Mouse (Mus musculus) stomach, embryonic 14.5 days (tissue): ENCODE data around the gene Commd6. TPM values are rescaled to one million over a fixed set of nuclear protein-coding genes. Genes with fewer than 3 reads are reported as not detected.

Experiments
- ATAC-seq: fragments of 200-750 bp; cut with Nextera tagmentation; 2 replicates; pipeline ENCODE4 v1.8.0; 2017; ENCODE audit warnings: low read depth, moderate TSS enrichment; ENCODE audit not compliant: insufficient number of reproducible peaks, insufficient read depth, low FRiP score
- H3K27ac ChIP-seq: fragments of 300-500 bp; sonication (generic); 2 replicates; pipeline ENCODE4 v1.5.1; 2014; ENCODE audit warnings: mild to moderate bottlenecking, low read length, moderate library complexity, mixed read lengths
- H3K27me3 ChIP-seq: fragments of 300-500 bp; sonication (generic); 2 replicates; pipeline ENCODE4 v1.6.1; 2014; ENCODE audit warnings: low read length, control low read depth, mixed read lengths; ENCODE audit not compliant: control insufficient read depth, insufficient read depth
- H3K36me3 ChIP-seq: fragments of 300-500 bp; sonication (generic); 2 replicates; pipeline ENCODE4 v1.6.1; 2014; ENCODE audit warnings: mild to moderate bottlenecking, control low read depth, low read length, moderate library complexity, mixed read lengths; ENCODE audit not compliant: control insufficient read depth, insufficient read depth
- H3K4me1 ChIP-seq: fragments of 300-500 bp; sonication (generic); 2 replicates; pipeline ENCODE4 v1.6.1; 2014; ENCODE audit warnings: low read length, control low read depth, mixed read lengths; ENCODE audit not compliant: control insufficient read depth, insufficient read depth
- H3K4me2 ChIP-seq: fragments of 300-500 bp; sonication (generic); replicated peaks from 2 replicates; pipeline ENCODE4 v1.6.1; 2014; ENCODE audit warnings: low read depth, low read length, control low read depth
- H3K4me3 ChIP-seq: fragments of 300-500 bp; sonication (generic); 2 replicates; pipeline ENCODE4 v1.5.1; 2014; ENCODE audit warnings: low read depth, low read length, control low read depth
- H3K9ac ChIP-seq: fragments of 300-500 bp; sonication (generic); replicated peaks from 2 replicates; pipeline ENCODE4 v1.6.1; 2014; ENCODE audit warnings: low read depth, mild to moderate bottlenecking, control low read depth, low read length, moderate library complexity, mixed read lengths
- H3K9me3 ChIP-seq: fragments of 300-500 bp; sonication (generic); 2 replicates; pipeline ENCODE4 v1.6.1; 2016; ENCODE audit warnings: low read depth, low read length, control low read depth; ENCODE audit not compliant: control insufficient read depth
- WGBS: fragments of 180-500 bp; shearing (Covaris S2); extraction: QIAGEN DNeasy Blood & Tissue Kit; methylation state at CpG from one replicate; pipeline ENCODE4 v1.1.7; 2014; 5-methylcytosine and 5-hydroxymethylcytosine counted together
- polyA plus RNA-seq: library from polyadenylated mRNA; unstranded; fragments of >200 nt; fragmentation: Nextera tagmentation; extraction: Ambion mirVana; gene quantifications from 2 replicates; pipeline ENCODE4 v1.2.1, GENCODE M21; 2014

Gene Commd6
- polyA plus RNA-seq, 1 experiment from 2014 or later = 109 TPM

DNA sequence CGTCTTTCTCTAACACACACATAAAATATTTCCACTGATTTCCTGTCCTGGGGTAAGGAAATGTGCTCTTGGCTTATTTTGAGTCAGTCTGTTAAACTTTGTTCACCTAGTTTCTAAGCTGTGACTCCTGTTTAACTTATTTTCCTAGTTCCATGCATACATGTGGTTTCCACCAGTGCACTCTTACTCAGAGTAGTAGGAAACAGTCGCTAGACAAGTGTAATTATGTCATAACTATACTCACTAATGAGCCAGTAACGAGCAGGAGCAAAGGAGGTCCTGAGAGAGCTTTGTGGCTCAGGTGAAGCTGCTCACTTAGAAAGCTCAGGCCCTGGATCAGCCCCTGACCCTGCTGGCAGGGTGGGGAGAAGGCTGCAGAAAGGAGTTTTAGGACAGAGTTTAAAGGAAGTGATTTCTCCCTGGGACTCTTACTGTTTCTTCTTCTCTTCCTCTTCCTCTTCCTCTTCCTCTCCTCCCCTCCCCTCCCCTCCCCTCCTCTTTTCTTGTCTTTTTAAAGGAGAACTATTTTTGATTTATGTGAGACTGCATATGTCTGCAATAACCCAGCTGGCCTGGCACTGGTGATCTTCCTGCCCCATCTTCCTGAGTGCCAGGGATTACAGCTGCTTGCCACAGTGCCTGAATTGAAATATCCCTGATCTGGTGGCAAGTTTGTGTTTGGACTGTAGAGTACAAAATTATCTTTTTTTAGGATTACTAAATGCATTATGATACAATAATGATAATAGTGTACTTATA, 21.3 kb upstream of the Commd6 start:
- Histone ChIP-seq H3K36me3 (no peaks in the 10 kb centered on the region; the same call in 1 of the 2 replicates), H3K9ac (no peak overlapping the region), H3K4me3 (no peak overlapping the region), H3K4me2 (no peak overlapping the region), H3K27ac (no peak overlapping the region), H3K9me3 (no peaks in the 10 kb centered on the region), H3K4me1 (no peaks in the 10 kb centered on the region), H3K27me3 (no peaks in the 10 kb centered on the region)
- ATAC-seq = no peak
- 65% methylated on average over 3 of the region's 3 CpGs for WGBS

DNA sequence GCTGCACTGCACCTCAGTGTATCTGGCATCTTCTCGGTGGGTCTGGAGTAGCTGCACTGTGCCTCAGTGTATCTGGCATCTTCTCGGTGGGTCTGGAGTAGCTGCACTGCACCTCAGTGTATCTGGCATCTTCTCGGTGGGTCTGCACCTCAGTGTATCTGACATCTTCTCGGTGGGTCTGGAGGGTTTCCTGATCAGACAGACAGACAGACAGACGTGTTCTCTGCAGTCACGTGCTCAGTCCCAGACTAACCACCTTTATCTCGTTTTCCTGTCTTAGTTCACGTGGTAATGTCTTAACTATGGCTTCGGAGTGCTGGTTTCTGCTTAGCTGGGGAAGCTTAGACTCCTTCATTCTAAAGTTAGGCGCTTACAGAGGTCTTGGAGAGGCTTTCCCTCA, 15.8 kb upstream of the Commd6 start:
- ATAC-seq = no peak
- Histone ChIP-seq H3K4me1 (peaks cover 2% of the 10 kb centered on the region; the same call in 1 of the 2 replicates), H3K4me2 (no peak overlapping the region), H3K27me3 (no peaks in the 10 kb centered on the region), H3K9me3 (no peaks in the 10 kb centered on the region), H3K4me3 (no peak overlapping the region), H3K27ac (no peak overlapping the region), H3K9ac (no peak overlapping the region), H3K36me3 (no peaks in the 10 kb centered on the region)
- WGBS = 84% methylated on average over 10 of the region's 10 CpGs

DNA sequence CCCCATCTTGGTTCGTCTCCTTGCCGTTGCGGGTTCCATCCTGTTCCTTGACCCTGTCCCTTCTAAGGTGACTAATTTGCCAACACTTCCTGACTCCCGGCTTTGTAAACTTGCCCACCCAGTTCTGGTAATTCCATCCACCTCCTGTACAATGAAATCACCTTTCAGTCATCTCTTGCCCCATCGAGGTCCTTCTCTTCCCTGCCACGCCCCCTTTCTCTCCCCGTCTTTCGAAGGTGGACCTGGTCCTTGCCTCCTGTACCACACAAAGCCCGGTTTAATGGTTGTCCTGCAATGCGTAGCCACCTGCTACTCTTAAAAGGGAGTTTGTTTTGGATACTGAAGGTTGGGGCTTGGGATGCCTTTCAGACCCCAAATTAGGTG, 14.0 kb upstream of the Commd6 start:
- Histone ChIP-seq H3K4me3 (peak overlapping the region; percentile 95), H3K27me3 (no peaks in the 10 kb centered on the region), H3K9ac (peak overlapping the region; percentile 63), H3K36me3 (no peaks in the 10 kb centered on the region), H3K4me1 (peaks cover 2% of the 10 kb centered on the region; the same call in 1 of the 2 replicates), H3K27ac (no peak overlapping the region), H3K4me2 (peak overlapping the region; percentile 91), H3K9me3 (no peaks in the 10 kb centered on the region)
- WGBS = under 1% methylated on average over 10 of the region's 10 CpGs
- ATAC-seq = peak; percentile 34

DNA sequence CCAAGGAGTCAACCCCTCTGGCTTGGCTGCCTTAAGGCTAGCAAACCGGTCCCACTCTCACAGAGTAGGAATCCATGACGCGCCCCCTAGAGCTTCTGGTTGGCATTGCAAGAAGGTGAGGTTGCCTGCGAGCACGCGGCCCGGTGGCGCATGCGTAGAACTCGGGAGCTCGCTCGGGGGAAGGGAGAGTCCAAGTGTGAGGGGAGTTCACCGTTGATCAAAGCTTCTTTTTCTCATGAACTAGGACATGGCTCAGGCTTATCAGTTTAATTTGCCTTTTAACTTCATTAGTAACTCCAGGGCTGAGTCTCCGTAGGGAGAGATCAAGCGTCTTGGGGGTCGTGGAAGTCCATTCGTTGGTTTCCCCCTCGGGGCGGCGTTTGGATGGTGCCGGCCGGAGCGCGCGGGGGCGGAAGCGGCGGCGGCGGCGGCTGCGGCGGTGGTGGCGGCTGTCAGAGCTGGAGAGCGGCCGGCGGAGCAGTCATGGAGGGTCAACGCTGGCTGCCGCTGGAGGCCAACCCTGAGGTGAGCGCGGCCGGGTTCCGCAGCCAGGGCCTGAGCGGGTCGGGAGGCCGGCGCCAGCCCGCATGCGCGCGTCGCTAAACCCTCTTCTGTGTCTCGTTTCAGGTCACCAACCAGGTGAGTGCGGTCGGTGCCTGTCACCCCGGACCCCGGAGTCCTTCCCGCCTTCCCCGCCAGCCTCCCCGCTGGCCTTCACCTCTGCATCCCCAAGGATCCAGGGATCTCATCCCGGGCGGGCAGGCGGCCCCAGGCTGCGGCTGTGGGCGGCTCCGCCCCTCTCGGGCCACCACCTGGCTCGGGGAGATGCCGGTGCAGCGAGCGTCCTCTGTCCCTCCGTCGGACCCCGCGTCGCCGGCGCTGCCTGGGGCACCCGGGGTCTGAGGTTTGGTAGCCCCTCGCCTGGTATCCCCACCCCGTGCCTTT, 13.4 kb upstream of the Commd6 start, which contains the start of gene Uchl3:
Gene Uchl3, plus strand, starts transcription at position 387 of the 945 bp plus-strand sequence.
- Histone ChIP-seq H3K4me1 (peaks cover 2% of the 10 kb centered on the region; the same call in 1 of the 2 replicates), H3K4me2 (peak within 1 kb of the TSS; percentile 91), H3K9ac (peak within 1 kb of the TSS; percentile 63), H3K36me3 (no peaks in the 10 kb centered on the region), H3K4me3 (peak within 1 kb of the TSS; percentile 95), H3K9me3 (no peaks in the 10 kb centered on the region), H3K27me3 (no peaks in the 10 kb centered on the region), H3K27ac (peak within 1 kb of the TSS; percentile 63)
- ATAC-seq = peak; percentile 87
- WGBS = under 1% methylated on average over 80 of the region's 81 CpGs

DNA sequence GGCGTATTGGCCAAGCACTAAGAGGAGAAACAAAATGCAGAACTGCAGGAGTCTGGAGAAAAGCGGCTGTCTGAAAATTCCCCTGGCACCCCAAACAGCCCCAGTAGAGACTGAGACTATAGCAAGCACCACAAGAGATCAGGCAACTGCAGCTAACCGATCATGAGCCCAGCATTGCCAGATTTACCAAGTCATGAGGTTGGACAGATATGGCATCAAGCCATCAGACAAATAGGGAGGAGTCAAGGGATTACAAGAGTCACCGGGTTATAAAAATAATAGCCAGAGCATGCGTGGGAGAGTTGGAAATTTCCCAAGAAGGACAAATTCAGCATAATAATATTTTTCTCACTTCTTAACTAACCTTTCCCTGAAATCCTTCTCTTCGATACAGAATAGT, 12.1 kb upstream of the Commd6 start:
- no peak overlapping the region for H3K9ac ChIP-seq
- WGBS = 84% methylated on average over 6 of the region's 6 CpGs
- no peak for ATAC-seq

DNA sequence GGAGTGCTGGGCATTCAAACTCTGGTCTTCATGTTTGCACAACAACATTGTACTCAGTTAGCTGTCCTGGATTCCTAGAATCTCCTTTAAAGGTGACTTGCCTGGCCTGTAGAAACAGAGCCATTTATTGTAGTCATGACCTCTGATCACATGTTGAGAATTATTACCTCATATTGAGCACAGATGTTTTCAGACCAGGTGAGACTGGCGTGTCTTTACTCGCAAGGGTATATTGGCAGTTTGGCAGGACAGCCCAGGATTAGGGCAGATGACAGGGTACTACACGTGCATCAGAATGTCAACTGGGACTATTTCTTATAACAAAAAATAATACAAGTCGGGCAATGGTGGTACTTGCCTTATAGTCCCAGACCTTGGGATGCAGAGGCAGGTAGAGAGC, 10.1 kb upstream of the Commd6 start:
- no peak overlapping the region for H3K9ac ChIP-seq
- peaks cover 2% of the 10 kb centered on the region; the same call in 1 of the 2 replicates for H3K4me1 ChIP-seq
- H3K4me2 ChIP-seq = no peak overlapping the region
- H3K27ac ChIP-seq = no peak overlapping the region
- H3K27me3 ChIP-seq = no peaks in the 10 kb centered on the region
- no peaks in the 10 kb centered on the region for H3K9me3 ChIP-seq
- WGBS = 85% methylated on average over 4 of the region's 4 CpGs
- no peak overlapping the region for H3K4me3 ChIP-seq
- no peak for ATAC-seq
- H3K36me3 ChIP-seq = no peaks in the 10 kb centered on the region

More for the DNA sequence above, 12.1 kb upstream of the Commd6 start:
- no peaks in the 10 kb centered on the region for H3K36me3 ChIP-seq
- no peak overlapping the region for H3K4me3 ChIP-seq
- peaks cover 2% of the 10 kb centered on the region; the same call in 1 of the 2 replicates for H3K4me1 ChIP-seq
- H3K4me2 ChIP-seq = no peak overlapping the region
- H3K9me3 ChIP-seq = no peaks in the 10 kb centered on the region
- H3K27ac ChIP-seq = no peak overlapping the region
- H3K27me3 ChIP-seq = no peaks in the 10 kb centered on the region

DNA sequence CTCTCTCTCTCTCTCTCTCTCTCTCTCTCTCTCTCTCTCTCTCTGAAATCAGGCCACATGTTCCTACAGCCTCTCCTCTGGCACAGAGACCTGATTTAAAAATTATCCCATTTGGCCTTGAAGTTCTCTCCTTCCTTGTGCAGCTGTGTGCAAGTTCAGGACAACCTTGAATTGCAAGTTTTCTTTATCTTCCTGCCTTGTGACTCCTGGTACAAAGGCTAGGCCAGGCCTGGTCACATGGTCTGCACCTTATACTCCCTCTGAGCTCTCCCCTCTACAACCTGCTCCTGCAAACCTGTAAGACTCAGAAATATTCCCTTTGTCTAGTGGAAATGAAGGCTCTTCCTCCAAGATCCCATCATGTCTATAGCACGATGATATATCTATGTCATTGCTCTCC, 4.5 kb upstream of the Commd6 start:
- Histone ChIP-seq H3K9me3 (no peaks in the 10 kb centered on the region), H3K27ac (no peak overlapping the region), H3K4me1 (no peaks in the 10 kb centered on the region), H3K4me2 (no peak overlapping the region), H3K9ac (no peak overlapping the region), H3K4me3 (no peak overlapping the region), H3K27me3 (no peaks in the 10 kb centered on the region), H3K36me3 (no peaks in the 10 kb centered on the region)
- 73% methylated on average over 1 of the region's 1 CpGs for WGBS
- no peak for ATAC-seq

DNA sequence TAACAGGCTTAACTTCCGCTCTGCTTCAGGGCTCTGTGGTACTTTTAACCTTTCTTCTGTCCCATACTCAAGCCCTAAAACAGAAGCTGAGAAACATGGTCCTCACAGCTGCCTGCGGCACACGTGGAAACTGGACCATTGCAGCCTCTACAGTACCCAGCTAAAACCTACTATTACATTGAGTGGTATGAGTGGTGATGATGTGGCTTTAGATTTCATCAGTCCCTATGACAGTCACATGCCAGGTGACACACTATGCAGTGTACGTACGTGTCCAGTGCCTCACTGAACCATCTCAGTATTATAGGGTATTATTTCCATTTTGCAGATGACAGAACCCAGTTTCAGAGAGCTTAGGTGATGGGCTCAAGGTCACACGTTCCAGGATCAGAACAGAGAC, 3.1 kb downstream of the Commd6 start:
- Histone ChIP-seq H3K27me3 (no peaks in the 10 kb centered on the region), H3K36me3 (peaks cover 13% of the 10 kb centered on the region), H3K4me3 (no peak overlapping the region), H3K9me3 (no peaks in the 10 kb centered on the region), H3K9ac (no peak overlapping the region), H3K4me2 (no peak overlapping the region), H3K27ac (no peak overlapping the region), H3K4me1 (no peaks in the 10 kb centered on the region)
- WGBS = 90% methylated on average over 6 of the region's 6 CpGs
- no peak for ATAC-seq
